Mouse (Mus musculus): Measurements from ENCODE around the gene Ankle2.

DNA sequence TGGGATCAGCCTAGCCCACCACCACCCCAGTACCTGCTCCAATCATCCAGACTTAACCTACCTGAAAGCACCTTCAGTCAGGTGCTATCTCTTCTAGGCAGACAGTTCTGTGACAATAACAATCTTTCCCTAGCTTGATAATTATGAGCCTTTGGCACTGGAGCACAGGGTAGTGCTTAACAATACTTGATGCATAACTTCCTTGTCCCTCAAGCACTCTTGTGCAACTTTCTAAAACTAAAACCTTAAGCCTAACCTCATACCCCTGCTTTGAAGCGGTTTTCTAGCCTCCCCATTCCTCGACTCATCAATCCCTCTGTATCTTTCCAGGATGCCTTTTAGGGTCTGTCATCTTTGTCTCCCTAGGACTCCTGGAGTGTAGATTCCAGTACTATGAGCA, 44.0 kb downstream of the Ankle2 start:
- TF ChIP-seq GATA1 (IDR thresholded peaks at IDR 0.05; ENCODE audit: borderline replicate concordance, low read length) = no peak
- TF ChIP-seq FLI1 (IDR thresholded peaks at IDR 0.05; ENCODE audit: low read length) = no peak
